Mouse (Mus musculus) forebrain, embryonic 13.5 days (tissue): ENCODE results near the gene Gm10198. TPM values are rescaled to one million over a fixed set of nuclear protein-coding genes. Genes with fewer than 3 reads are reported as not detected.

Experiments
- ATAC-seq: fragments of 200-750 bp; cut with Nextera tagmentation; 2 replicates; pipeline ENCODE4 v1.8.0; 2017
- H3K27ac ChIP-seq: fragments of 300-500 bp; sonication (generic); 2 replicates; pipeline ENCODE4 v1.5.1; 2015; ENCODE audit warnings: inconsistent platforms, mild to moderate bottlenecking, moderate library complexity
- H3K27me3 ChIP-seq: fragments of 300-500 bp; sonication (generic); 2 replicates; pipeline ENCODE4 v1.6.1; 2015; ENCODE audit warnings: mild to moderate bottlenecking, inconsistent platforms
- H3K36me3 ChIP-seq: fragments of 300-500 bp; sonication (generic); 2 replicates; pipeline ENCODE4 v1.6.1; 2015; ENCODE audit warnings: mild to moderate bottlenecking, inconsistent platforms; ENCODE audit not compliant: poor library complexity, severe bottlenecking
- H3K4me1 ChIP-seq: fragments of 300-500 bp; sonication (generic); 2 replicates; pipeline ENCODE4 v1.6.1; 2015; ENCODE audit warnings: inconsistent platforms
- H3K4me2 ChIP-seq: fragments of 300-500 bp; sonication (generic); 2 replicates; pipeline ENCODE4 v1.6.1; 2015; ENCODE audit warnings: inconsistent platforms, mild to moderate bottlenecking, moderate library complexity
- H3K4me3 ChIP-seq: fragments of 300-500 bp; sonication (generic); 2 replicates; pipeline ENCODE4 v1.5.1; 2015; ENCODE audit warnings: mild to moderate bottlenecking, inconsistent platforms
- H3K9ac ChIP-seq: fragments of 300-500 bp; sonication (generic); 2 replicates; pipeline ENCODE4 v1.6.1; 2015; ENCODE audit warnings: mild to moderate bottlenecking, inconsistent platforms
- H3K9me3 ChIP-seq: fragments of 300-500 bp; sonication (generic); replicated peaks from 2 replicates; pipeline ENCODE4 v1.6.1; 2016; ENCODE audit warnings: inconsistent platforms
- WGBS: fragments of 180-500 bp; shearing (Covaris S2); methylation state at CpG from one replicate; pipeline ENCODE4 v1.1.7; 2015; 5-methylcytosine and 5-hydroxymethylcytosine counted together
- polyA plus RNA-seq: library from polyadenylated mRNA; unstranded; fragments of >200 nt; fragmentation: Nextera tagmentation; extraction: Ambion mirVana; gene quantifications from 2 replicates; pipeline ENCODE4 v1.2.1, GENCODE M21; 2015

Gene Gm10198
- polyA plus RNA-seq, 1 experiment from 2014 or later: not detected

- Histone ChIP-seq H3K4me3 (no peak overlapping the region), H3K9ac (no peak overlapping the region), H3K9me3 (no peaks in the 10 kb centered on the region), H3K4me1 (no peaks in the 10 kb centered on the region), H3K27me3 (no peaks in the 10 kb centered on the region), H3K36me3 (no peaks in the 10 kb centered on the region), H3K27ac (no peak overlapping the region), H3K4me2 (no peak overlapping the region)
- ATAC-seq: no peak
- WGBS: 69% methylated on average over 4 of the region's 4 CpGs
Measured at GRCm38 (mm10) chr13:111601383-111601782, 8.8 kb downstream of the Gm10198 start.

DNA sequence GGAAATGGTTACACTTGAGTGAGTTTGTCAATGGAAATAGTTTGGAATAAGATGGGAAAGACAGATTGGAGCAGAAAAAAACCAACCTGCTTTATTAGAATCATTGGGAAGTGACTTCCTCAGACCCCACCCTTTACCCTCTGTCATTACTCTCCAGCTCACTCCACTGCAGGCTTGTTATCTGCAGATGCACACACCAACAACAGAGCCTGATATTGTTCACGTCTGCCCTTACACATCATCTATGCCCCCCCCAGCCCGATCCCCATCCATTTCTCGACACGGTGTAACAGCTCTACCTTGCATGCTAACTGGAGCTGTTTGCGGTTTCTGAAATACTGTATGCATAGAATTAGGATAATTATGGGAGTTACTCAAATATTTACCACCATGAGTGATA, 12.2 kb downstream of the Gm10198 start:
- 96% methylated on average over 5 of the region's 5 CpGs for WGBS
- no peak for ATAC-seq
- H3K27ac ChIP-seq: no peak overlapping the region
- no peaks in the 10 kb centered on the region for H3K27me3 ChIP-seq
- no peak overlapping the region for H3K4me3 ChIP-seq
- H3K4me2 ChIP-seq: no peak overlapping the region
- no peak overlapping the region for H3K9ac ChIP-seq
- H3K36me3 ChIP-seq: no peaks in the 10 kb centered on the region
- no peaks in the 10 kb centered on the region for H3K9me3 ChIP-seq
- no peaks in the 10 kb centered on the region for H3K4me1 ChIP-seq

DNA sequence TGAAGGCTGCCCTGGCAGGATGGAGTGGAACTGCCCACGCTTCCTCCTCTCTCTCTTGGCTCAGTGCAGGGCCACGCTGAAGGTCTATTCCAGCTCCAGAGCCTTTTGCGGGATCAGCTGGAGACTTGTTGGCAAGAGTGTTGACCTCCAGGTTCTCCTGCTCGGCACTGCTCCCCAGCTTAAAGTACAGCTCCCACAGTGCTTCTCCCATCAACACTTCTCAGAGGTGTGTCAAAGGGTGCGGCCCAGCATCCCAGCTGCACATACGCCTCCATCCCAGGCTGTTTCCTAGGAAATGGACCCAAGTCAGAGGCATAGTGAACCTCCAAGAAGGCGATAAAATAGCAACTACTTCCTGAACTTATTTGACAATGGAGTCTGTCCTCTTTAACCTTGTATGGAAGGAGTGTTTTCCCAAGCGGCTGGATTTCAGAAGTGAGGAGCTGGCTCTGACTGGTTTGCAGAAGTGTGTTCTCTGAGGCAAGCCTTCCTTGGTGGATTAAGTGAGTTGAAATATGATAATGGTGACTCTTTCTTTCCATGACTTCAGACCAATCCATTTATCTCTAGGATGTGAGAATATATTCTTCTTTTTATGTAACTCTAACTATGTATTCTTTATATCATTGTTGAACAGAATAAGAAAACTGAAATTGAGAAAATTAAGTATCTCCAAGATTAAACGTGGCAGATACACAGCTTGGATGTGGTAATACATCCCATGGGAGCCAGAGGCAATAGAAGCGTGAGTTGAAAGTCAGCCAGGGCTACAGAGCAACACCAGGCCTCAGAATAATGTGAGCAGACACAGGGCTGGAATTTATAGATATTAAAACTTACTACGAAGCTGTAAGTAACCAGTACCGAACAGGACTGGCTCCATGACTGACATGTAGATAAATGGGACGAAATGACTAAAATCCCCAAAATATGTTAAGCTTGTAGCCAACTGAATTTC, 23.9 kb downstream of the Gm10198 start:
- no peak overlapping the region for H3K4me2 ChIP-seq
- H3K36me3 ChIP-seq: no peaks in the 10 kb centered on the region
- no peak overlapping the region for H3K4me3 ChIP-seq
- H3K27me3 ChIP-seq: no peaks in the 10 kb centered on the region
- H3K4me1 ChIP-seq: no peaks in the 10 kb centered on the region
- WGBS: 91% methylated on average over 13 of the region's 13 CpGs
- no peaks in the 10 kb centered on the region for H3K9me3 ChIP-seq
- ATAC-seq: no peak
- H3K9ac ChIP-seq: no peak overlapping the region
- no peak overlapping the region for H3K27ac ChIP-seq

GRCm38 (mm10) chr13:111620433-111620832, 27.8 kb downstream of the Gm10198 start:
- H3K27me3 ChIP-seq: no peaks in the 10 kb centered on the region
- WGBS: 84% methylated on average over 4 of the region's 4 CpGs
- H3K4me1 ChIP-seq: no peaks in the 10 kb centered on the region
- H3K36me3 ChIP-seq: no peaks in the 10 kb centered on the region
- ATAC-seq: no peak
- H3K4me2 ChIP-seq: no peak overlapping the region
- H3K27ac ChIP-seq: no peak overlapping the region
- H3K9ac ChIP-seq: no peak overlapping the region
- H3K9me3 ChIP-seq: no peaks in the 10 kb centered on the region
- H3K4me3 ChIP-seq: no peak overlapping the region

- H3K27ac ChIP-seq: no peak overlapping the region
- no peak overlapping the region for H3K4me3 ChIP-seq
- H3K4me1 ChIP-seq: no peaks in the 10 kb centered on the region
- no peak for ATAC-seq
- H3K9me3 ChIP-seq: no peaks in the 10 kb centered on the region
- WGBS: 88% methylated on average over 3 of the region's 3 CpGs
- H3K9ac ChIP-seq: no peak overlapping the region
- H3K4me2 ChIP-seq: no peak overlapping the region
- H3K36me3 ChIP-seq: no peaks in the 10 kb centered on the region
- no peaks in the 10 kb centered on the region for H3K27me3 ChIP-seq
Measured at GRCm38 (mm10) chr13:111622425-111622824, 29.8 kb downstream of the Gm10198 start.

DNA sequence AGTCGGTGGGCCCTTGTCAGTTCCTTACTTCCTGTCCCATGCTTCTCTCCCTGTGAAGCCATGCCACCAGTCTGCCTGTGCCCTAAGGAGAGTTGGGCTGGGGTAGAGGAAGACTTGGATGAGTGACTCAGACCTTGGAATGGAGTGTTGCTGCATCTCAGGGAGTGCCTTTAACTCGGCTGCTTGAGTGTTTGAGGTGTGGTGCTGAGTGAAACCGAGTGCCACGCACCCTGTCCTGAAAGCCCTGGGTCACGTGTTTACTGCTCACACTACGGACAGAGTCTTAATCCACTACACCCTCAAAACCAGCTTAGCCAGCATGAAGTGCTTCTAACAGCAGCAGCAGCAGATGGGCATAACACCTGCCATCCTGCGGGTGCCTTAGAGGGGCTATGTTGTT, 30.5 kb downstream of the Gm10198 start:
- Histone ChIP-seq H3K36me3 (no peaks in the 10 kb centered on the region), H3K4me3 (no peak overlapping the region), H3K4me2 (no peak overlapping the region), H3K27me3 (no peaks in the 10 kb centered on the region), H3K9ac (no peak overlapping the region), H3K27ac (no peak overlapping the region), H3K4me1 (no peaks in the 10 kb centered on the region), H3K9me3 (no peaks in the 10 kb centered on the region)
- WGBS: 87% methylated on average over 7 of the region's 7 CpGs
- no peak for ATAC-seq

- no peaks in the 10 kb centered on the region for H3K36me3 ChIP-seq
- H3K9ac ChIP-seq: no peak overlapping the region
- WGBS: 63% methylated on average over 6 of the region's 6 CpGs
- no peaks in the 10 kb centered on the region for H3K4me1 ChIP-seq
- H3K9me3 ChIP-seq: no peaks in the 10 kb centered on the region
- H3K27ac ChIP-seq: no peak overlapping the region
- H3K27me3 ChIP-seq: no peaks in the 10 kb centered on the region
- no peak for ATAC-seq
- no peak overlapping the region for H3K4me2 ChIP-seq
- H3K4me3 ChIP-seq: no peak overlapping the region
Measured at GRCm38 (mm10) chr13:111624115-111624514, 31.5 kb downstream of the Gm10198 start.

DNA sequence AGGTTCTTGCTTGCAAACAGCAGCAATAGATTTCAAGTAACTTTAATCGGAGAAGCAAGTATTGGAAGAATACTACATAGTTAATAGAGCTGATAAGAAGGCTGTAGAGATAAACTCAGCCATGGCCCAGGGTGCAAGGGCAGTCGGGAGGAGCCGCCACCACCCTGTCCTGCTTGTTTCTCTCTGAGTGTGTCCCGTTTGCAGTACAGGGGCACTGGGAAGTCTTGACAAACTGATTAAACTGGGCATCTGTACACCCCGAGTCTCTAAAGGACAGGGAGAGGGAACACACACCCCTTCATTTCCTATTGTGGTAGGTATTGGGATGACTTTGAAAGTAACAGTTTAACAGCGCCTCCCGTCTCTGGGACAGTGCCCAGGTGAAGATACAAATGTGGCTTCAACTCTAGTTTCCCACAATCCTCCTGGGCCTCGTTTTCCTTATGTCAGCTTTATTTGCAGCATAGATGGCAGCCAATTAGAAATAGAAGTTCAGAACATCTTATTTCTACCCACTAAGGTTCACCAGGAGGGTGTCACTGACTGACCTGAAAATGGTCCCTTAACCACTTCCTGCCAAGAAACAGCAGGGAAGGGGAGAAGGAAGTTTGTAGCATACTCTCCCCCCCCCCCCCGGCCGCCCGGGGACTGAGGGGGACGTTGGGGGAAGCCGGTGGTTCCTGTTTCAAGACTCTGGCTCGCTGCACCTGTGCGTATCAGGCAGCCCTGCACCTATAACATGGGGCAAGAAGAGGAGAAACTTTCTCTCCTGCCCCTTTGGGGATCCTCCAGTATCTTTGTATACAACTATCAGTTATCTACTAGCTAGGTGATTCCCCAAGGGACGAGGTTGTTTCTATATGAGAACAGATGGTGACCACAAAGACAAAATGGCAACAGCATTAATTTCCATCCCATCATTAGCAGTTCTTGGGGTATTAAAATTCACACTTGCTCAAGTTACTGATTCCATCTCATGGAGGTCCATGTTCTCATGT, 41.9 kb downstream of the Gm10198 start:
- H3K27me3 ChIP-seq: no peaks in the 10 kb centered on the region
- no peak overlapping the region for H3K4me3 ChIP-seq
- H3K36me3 ChIP-seq: no peaks in the 10 kb centered on the region
- H3K27ac ChIP-seq: no peak overlapping the region
- no peak overlapping the region for H3K4me2 ChIP-seq
- no peak overlapping the region for H3K9ac ChIP-seq
- 0 out of 2 replicates have a peak, but pooled peaks cover 7% of the 10 kb centered on the region for H3K9me3 ChIP-seq
- ATAC-seq: no peak
- H3K4me1 ChIP-seq: no peaks in the 10 kb centered on the region
- WGBS: 93% methylated on average over 16 of the region's 16 CpGs

- ATAC-seq: no peak
- Histone ChIP-seq H3K27ac (no peak overlapping the region), H3K27me3 (no peaks in the 10 kb centered on the region), H3K4me1 (no peaks in the 10 kb centered on the region), H3K4me2 (no peak overlapping the region), H3K36me3 (no peaks in the 10 kb centered on the region), H3K4me3 (no peak overlapping the region), H3K9ac (no peak overlapping the region), H3K9me3 (0 out of 2 replicates have a peak, but pooled peaks cover 7% of the 10 kb centered on the region)
- WGBS: 82% methylated on average over 6 of the region's 6 CpGs
Measured at GRCm38 (mm10) chr13:111640319-111640718, 47.7 kb downstream of the Gm10198 start.

Other genes starting within 250 kb of the Gm10198 start
- 112 and 114 TPM in 2 replicates for gene Gpbp1, start 102.7 kb upstream of the Gm10198 start, polyA plus RNA-seq
- not detected in 2 replicates for gene Gm49496, start 42.8 kb upstream of the Gm10198 start, polyA plus RNA-seq
- 19.8 and 21.4 TPM in 2 replicates for gene Mier3, start 88.2 kb downstream of the Gm10198 start, polyA plus RNA-seq
- 11.1 and 11.8 TPM in 2 replicates for gene Map3k1, start 216.2 kb downstream of the Gm10198 start, polyA plus RNA-seq